8 mouse cellular contexts compared by ENCODE assay signal in genomic region chr12:100958621-100959592, GRCm38 (mm10). TPM values are rescaled to one million over a fixed set of nuclear protein-coding genes. Genes with fewer than 3 reads are reported as not detected.
DNase-seq lines count a peak whose midpoint lies in the region; ATAC-seq lines count a peak whose summit lies in the region.

No protein-coding gene starts in this region.

- peak overlapping the region; percentile 99 for H3K27ac ChIP-seq in liver, embryonic 12.5 days

- DNase-seq in adrenal gland, postnatal 10 days, result peak; percentile 75
- DNase-seq in adrenal gland, adult 18-20 months (ENCODE audit: low spot score in 2 of 2), result no peak
- DNase-seq in spleen, adult 12 weeks (ENCODE audit: low spot score), result peak; percentile 71
- no peak for DNase-seq in spleen, adult 18-20 months
- peak; percentile 54 to 60 for DNase-seq in heart, postnatal 36 days
- peak; percentile 82 to 86 for DNase-seq in spleen, postnatal 4 days (ENCODE audit: low spot score in 2 of 2)
- DNase-seq in right cerebral cortex, adult 18-20 months, result no peak

- peak overlapping the region; percentile 56 for H3K9ac ChIP-seq in liver, embryonic 12.5 days

- H3K27me3 ChIP-seq in liver, embryonic 12.5 days (replicated peaks), result no peaks in the 10 kb centered on the region

- H3K4me3 ChIP-seq in liver, embryonic 12.5 days, result no peak overlapping the region

- WGBS in liver, embryonic 12.5 days (ENCODE audit: insufficient replicate concordance), result 38% methylated on average over 15 of the region's 15 CpGs

- intact Hi-C loops in heart, postnatal 36 days (cut with DNase I), result loop anchor here (1.0 kb wide), 1 partner anchor 70 kb away; the partner anchor contains the start of gene Ccdc88c

- peaks cover 65% of the 10 kb centered on the region for H3K4me1 ChIP-seq in liver, embryonic 12.5 days

- H3K9me3 ChIP-seq in liver, embryonic 12.5 days (replicated peaks), result no peaks in the 10 kb centered on the region

- H3K36me3 ChIP-seq in liver, embryonic 12.5 days, result peaks cover 34% of the 10 kb centered on the region

- H3K4me2 ChIP-seq in liver, embryonic 12.5 days, result peak overlapping the region; percentile 54

- ATAC-seq in liver, embryonic 12.5 days, result peak; percentile 74

RNA-seq across cellular contexts. Expression of gene Gpr68, which starts 50.9 kb away (rescaled TPM):
- 1 to 10 TPM; 1.6 to 1.8 TPM for total RNA-seq in adrenal gland, postnatal 10 days (2021)
- total RNA-seq in adrenal gland, adult 18-20 months (2021), result 1 to 10 TPM; 1.1 to 1.9 TPM
- total RNA-seq in heart, postnatal 36 days (2021), result under 1 TPM; 0.14 to 0.16 TPM
- 0.04 TPM in 1 of 2 replicates, not detected in the other for polyA plus RNA-seq in liver, embryonic 12.5 days (2016; fragmentation: Nextera tagmentation; extraction: Ambion mirVana)

Comparison
In these comparisons a context has a peak if more than half of its experiments do, and no peak if none do; other contexts are left out.
1. DNase-seq: peak in adrenal gland, postnatal 10 days (single experiment), spleen, adult 12 weeks (single experiment), heart, postnatal 36 days (2 of 2) and spleen, postnatal 4 days (2 of 2); none in adrenal gland, adult 18-20 months (0 of 2), spleen, adult 18-20 months (0 of 2) and right cerebral cortex, adult 18-20 months (single experiment).